Mouse (Mus musculus) kidney, adult 11 months (tissue): Measurements from ENCODE around the gene Cdh8.
"Not testable (repeated sequence)": the region's sequence is repeated elsewhere in the genome, so short reads cannot be mapped to it uniquely, and the experiment has no call there.

Experiments
- DNase-seq: peaks from one replicate; pipeline ENCODE4 v3.0.0; 2022

Gene Cdh8

GRCm38 (mm10) chr8:99267133-99267532, 149.1 kb downstream of the Cdh8 start:
- DNase-seq = no peak

DNA sequence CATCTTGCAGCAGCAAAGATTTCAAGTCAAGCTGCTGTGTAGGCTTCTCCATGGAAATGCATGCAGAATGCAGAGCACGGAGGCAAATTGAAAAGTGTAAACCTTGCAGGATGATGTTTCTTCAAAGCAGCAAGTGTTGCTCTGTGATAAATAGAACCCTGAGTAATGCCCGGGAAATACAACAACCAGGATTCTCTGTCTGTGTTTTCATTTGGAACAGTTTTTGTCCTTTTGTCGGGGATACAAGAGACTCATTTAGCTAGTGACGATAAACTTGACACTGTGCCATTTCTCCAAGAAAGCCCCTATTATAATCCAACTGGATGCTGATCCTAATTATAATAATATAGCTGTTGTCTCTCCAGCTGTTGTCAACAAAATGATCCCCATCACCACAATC, 181.9 kb downstream of the Cdh8 start:
- no peak for DNase-seq

GRCm38 (mm10) chr8:99223697-99224096, 192.6 kb downstream of the Cdh8 start:
- DNase-seq = no peak

- no peak for DNase-seq
These were observed 211.1 kb downstream of the Cdh8 start for GRCm38 (mm10) chr8:99205194-99205593.

DNA sequence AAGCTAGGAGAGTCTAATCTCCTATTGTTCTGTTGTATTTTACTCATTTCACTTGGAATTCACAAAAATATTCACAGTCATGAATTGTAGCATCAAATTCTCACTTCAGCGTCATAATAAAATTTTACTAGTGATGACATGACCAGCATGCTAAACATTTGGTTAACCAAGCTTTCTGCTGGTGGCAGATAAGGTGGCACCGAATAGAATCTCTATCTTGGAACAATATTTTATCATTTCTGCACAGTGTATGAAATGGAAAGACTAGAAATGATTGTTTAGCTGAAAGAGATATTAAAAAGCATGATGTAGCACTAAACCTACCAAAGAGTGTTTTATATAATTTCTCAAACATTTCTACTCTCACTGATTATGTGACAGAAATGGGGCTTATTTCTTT, 225.6 kb downstream of the Cdh8 start:
- no peak for DNase-seq

DNA sequence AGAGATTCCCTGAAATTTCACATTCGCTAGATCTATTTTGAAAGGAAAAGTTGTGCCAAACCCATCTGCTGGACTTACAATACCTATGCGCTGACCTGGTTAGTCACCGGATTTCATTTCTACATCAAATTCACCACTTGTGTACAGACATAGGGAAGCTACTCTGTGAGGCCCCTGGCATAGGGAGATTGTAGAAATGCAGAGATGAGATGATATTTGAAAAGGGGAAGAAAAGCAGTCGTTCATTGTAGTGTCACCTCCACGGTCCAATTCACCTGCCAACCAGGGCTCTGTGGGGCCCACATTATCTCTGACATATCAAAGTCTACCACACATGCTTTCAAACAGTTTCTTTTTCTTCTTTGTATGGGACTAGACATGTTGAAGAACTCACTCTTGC, 229.4 kb downstream of the Cdh8 start:
- DNase-seq = no peak

GRCm38 (mm10) chr8:99184186-99184585, 232.1 kb downstream of the Cdh8 start:
- no peak for DNase-seq

DNA sequence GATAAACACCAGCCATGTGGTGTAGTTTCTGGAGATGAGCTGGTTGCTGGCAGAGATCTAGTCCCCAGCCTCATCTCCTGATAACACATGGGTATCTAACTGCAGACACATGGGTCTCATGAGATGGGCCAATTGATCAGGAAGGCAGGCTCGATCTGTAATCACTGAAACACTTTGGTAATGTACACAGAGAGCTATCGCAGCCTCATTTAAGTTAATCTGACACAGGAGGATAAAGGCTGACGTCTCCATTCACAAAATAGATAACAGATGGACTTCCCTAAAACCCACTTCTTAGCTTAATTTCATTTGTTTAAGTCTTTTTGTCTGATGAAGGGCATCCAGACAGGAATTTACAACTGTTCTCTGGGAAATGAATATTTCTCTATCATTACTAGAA, 249.3 kb downstream of the Cdh8 start:
- DNase-seq = no peak

DNA sequence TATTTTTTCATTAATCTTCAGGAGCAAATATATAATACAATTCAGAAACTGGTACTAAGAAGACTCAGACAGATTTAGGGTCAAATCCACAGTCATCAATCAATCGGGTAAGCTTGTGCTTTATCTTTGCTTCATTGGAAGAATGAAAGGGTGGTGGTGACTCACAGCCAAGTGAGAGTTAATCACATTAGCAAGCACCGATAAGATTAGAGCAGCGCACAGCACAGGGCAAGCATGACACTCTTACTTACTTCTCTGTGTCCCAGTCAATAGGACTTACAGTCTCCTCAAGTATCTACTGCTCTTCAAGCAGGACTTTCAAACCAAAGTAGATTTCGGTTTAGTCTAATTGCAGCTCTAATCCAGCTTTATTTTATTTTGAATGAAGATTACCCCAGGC, 254.6 kb downstream of the Cdh8 start:
- no peak for DNase-seq

GRCm38 (mm10) chr8:99145436-99145835, 270.8 kb downstream of the Cdh8 start:
- no peak for DNase-seq

- not testable (repeated sequence) for DNase-seq
These were observed 271.5 kb downstream of the Cdh8 start for GRCm38 (mm10) chr8:99144761-99145160.

DNA sequence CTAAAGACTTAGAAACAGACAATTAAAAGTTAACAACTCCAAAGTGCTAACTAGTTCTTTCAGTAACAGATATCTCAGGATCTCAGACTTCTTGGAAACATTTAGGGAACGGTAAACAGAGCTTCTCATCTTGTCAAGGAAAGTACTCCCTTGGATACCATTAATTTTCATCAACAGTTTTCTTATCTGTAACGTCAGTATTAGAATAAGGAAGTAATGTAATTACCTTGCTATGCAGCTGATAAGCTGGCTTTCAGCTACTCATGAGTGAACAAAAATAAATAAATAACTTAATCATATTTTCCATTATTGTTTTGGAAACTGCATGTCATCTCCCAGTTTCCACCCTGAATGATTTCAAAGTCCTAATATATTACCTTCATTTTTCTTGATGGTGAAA, 317.8 kb downstream of the Cdh8 start:
- DNase-seq = no peak

DNA sequence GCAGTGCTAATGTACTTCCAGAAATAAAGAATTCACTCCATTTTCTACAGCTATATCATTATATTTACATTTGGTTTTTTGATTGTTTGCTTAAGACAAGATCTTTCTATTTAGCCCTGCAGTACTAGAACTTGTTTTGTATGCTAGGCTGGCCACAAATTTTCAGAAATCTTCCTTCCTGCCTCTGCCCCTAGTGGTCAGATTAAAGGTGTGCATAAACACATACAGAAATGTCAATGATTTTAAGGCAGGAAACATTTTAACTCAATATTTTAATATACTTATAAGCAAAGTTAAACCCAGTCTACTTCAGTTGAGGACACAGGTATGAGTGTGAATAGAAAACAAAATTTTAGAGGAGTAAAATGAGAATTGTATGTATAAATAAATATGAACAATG, 364.9 kb downstream of the Cdh8 start:
- no peak for DNase-seq

- no peak for DNase-seq
These were observed 367.5 kb downstream of the Cdh8 start for GRCm38 (mm10) chr8:99048664-99049363.

DNA sequence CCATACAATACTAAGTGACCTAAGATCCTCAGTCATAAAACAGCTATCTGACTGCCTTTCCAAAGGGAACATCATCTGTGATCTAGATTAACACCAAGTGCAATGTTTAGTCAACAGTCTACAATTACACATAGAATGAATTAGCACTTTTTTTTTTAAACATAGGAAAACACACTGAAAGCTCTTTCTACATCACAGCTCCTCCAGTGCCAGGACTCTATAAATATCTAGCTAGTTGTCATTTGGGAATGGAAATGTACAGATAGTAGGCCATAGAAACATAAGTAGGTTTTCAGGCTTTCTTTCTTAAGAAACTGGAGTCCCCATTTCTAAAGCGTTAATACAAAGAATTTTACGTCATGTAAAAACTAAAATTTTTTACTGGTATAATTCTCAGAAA, 375.8 kb downstream of the Cdh8 start:
- no peak for DNase-seq

DNA sequence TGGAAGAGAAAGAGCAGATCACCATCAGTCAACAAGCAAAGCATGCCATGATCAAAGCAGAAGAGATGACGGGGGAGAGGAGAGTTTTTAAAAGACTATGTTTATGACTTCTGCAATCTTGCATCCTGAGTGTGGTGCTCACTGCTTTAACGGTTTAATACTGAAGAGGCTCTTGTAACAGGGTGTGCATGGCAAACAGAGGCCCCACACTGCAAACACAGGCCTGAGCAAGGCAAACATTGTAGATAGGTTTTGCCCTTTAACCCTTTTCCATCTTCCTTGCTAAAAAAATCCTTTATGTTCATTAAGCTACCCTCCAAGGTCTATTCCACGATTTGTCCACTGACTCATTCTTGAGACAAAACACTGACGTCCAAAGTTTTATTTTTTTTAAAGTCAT, 385.2 kb downstream of the Cdh8 start:
- no peak for DNase-seq
